Mouse (Mus musculus) limb, embryonic 12.5 days (tissue): Measurements from ENCODE around the gene Aplnr. TPM values are rescaled to one million over a fixed set of nuclear protein-coding genes. Genes with fewer than 3 reads are reported as not detected.

Experiments used
- ATAC-seq: fragments of 200-750 bp; cut with Nextera tagmentation; 2 replicates; pipeline ENCODE4 v1.8.0; 2017; ENCODE audit warnings: low read depth, moderate TSS enrichment; ENCODE audit not compliant: insufficient number of reproducible peaks, insufficient read depth, low FRiP score, low TSS enrichment
- H3K27ac ChIP-seq: fragments of 300-500 bp; sonication (generic); 2 replicates; pipeline ENCODE4 v1.5.1; 2016; ENCODE audit warnings: mild to moderate bottlenecking, moderate library complexity
- H3K27me3 ChIP-seq: fragments of 300-500 bp; sonication (generic); 2 replicates; pipeline ENCODE4 v1.6.1; 2016; ENCODE audit warnings: mild to moderate bottlenecking, moderate library complexity
- H3K36me3 ChIP-seq: fragments of 300-500 bp; sonication (generic); 2 replicates; pipeline ENCODE4 v1.6.1; 2016; ENCODE audit warnings: mild to moderate bottlenecking, moderate library complexity
- H3K4me1 ChIP-seq: fragments of 300-500 bp; sonication (generic); replicated peaks from 2 replicates; pipeline ENCODE4 v1.6.1; 2016
- H3K4me2 ChIP-seq: fragments of 300-500 bp; sonication (generic); 2 replicates; pipeline ENCODE4 v1.6.1; 2016; ENCODE audit warnings: mild to moderate bottlenecking, moderate library complexity
- H3K4me3 ChIP-seq: fragments of 300-500 bp; sonication (generic); replicated peaks from 2 replicates; pipeline ENCODE4 v1.5.1; 2016; ENCODE audit warnings: mild to moderate bottlenecking
- H3K9ac ChIP-seq: fragments of 300-500 bp; sonication (generic); replicated peaks from 2 replicates; pipeline ENCODE4 v1.6.1; 2016; ENCODE audit warnings: mild to moderate bottlenecking, moderate library complexity
- H3K9me3 ChIP-seq: fragments of 300-500 bp; sonication (generic); 2 replicates; pipeline ENCODE4 v1.6.1; 2016; ENCODE audit warnings: mild to moderate bottlenecking, moderate library complexity
- WGBS: fragments of 180-500 bp; shearing (Covaris S2); methylation state at CpG from one replicate; pipeline ENCODE4 v1.1.7; 2016; 5-methylcytosine and 5-hydroxymethylcytosine counted together
- polyA plus RNA-seq: library from polyadenylated mRNA; unstranded; fragments of >200 nt; fragmentation: Nextera tagmentation; extraction: Ambion mirVana; gene quantifications from 2 replicates; pipeline ENCODE4 v1.2.1, GENCODE M21; 2016

Aplnr gene
- polyA plus RNA-seq, 1 experiment from 2014 or later = 39.0 TPM

GRCm38 (mm10) chr2:85187582-85188151 is 51.6 kb downstream of the Aplnr start:
- no peak overlapping the region for H3K27ac ChIP-seq
- no peak overlapping the region for H3K4me3 ChIP-seq
- peaks cover 21% of the 10 kb centered on the region for H3K27me3 ChIP-seq
- H3K9ac ChIP-seq = no peak overlapping the region
- no peaks in the 10 kb centered on the region for H3K4me1 ChIP-seq
- no peak for ATAC-seq
- no peaks in the 10 kb centered on the region for H3K9me3 ChIP-seq
- no peak overlapping the region for H3K4me2 ChIP-seq
- WGBS = 87% methylated on average over 6 of the region's 6 CpGs
- no peaks in the 10 kb centered on the region for H3K36me3 ChIP-seq

Other genes starting within 250 kb of the Aplnr start
- gene Rtn4rl2, start 249.5 kb upstream of the Aplnr start, polyA plus RNA-seq = 0.84 and 0.95 TPM in 2 replicates
- 30.0 and 33.9 TPM in 2 replicates for gene Slc43a3, start 199.6 kb upstream of the Aplnr start, polyA plus RNA-seq
- gene Prg2, start 155.8 kb upstream of the Aplnr start, polyA plus RNA-seq = 0.51 TPM in 1 of 2 replicates, not detected in the other
- not detected in 2 replicates for gene Prg3, start 148.0 kb upstream of the Aplnr start, polyA plus RNA-seq
- gene Ssrp1, start 99.0 kb upstream of the Aplnr start, polyA plus RNA-seq = 330 and 336 TPM in 2 replicates
- 1.4 and 2.2 TPM in 2 replicates for gene P2rx3, start 98.8 kb upstream of the Aplnr start, polyA plus RNA-seq
- gene Tnks1bp1, start 88.2 kb upstream of the Aplnr start, polyA plus RNA-seq = 30.7 and 36.2 TPM in 2 replicates
- gene Lrrc55, start 61.0 kb downstream of the Aplnr start, polyA plus RNA-seq = 0.45 and 0.46 TPM in 2 replicates
- not detected in 2 replicates for gene Olfr987, start 203.1 kb downstream of the Aplnr start, polyA plus RNA-seq
- not detected in 2 replicates for gene Olfr988, start 227.0 kb downstream of the Aplnr start, polyA plus RNA-seq